Mouse (Mus musculus) T-helper 17 cell (primary cell): ENCODE measurements at regions not wholly inside any gene's neighbourhood (a gene's known extent, or its start where the extent isn't known, plus 50 kb on each side); places are given as distances from the start of the nearest gene placed in this dataset.

Experiments used
- in situ Hi-C, 2 experiments: fragments of 300-600 bp; cut with MboI, MseI; formaldehyde crosslinking; loops; 1 replicate in 1 of 2; 2 replicates in 1 of 2; pipeline ENCODE4 v1.15.1; 2025; ENCODE audit warnings: high pct_unique_total_duplicates in 2 of 2

DNA sequence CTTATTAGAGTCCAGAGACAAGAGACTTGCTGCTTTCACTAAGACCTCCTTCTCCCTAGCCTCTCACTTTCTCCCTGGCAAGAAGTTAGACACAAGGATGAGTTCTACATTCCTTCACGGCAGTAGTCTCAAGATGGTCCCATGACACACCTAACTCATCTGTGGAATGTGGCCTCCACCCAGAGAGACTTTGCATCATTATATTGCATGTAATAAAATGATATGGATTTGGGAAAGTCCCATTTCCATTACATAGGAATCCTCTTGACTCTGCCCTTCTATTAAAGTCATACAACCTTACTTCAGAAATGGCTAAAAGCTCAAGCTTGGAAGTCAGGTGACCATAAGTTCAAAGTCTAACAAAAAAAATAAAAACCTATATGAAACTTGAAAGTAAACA lies 165.4 kb downstream of the Atp6ap1l start:
- in situ Hi-C loops: no loop called here

DNA sequence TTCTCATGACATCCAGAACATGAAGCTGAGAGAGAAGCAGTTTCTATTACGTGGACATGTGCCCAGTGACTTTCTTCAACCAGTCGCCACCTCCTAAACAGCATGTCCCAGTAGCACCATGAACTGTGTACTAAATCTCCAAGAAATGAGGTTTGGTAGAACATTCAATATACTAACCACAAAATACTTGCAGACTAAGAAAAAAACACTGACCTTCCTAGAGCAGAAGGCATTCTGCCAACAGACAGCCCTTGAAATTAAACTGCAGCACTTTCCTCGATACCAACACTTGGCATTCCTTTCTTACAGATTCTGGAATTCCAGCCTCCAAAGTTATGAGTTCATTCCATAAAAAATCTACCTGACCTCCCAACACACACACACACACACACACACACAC lies 166.6 kb downstream of the Atp6ap1l start:
- in situ Hi-C loops: no loop called here

DNA sequence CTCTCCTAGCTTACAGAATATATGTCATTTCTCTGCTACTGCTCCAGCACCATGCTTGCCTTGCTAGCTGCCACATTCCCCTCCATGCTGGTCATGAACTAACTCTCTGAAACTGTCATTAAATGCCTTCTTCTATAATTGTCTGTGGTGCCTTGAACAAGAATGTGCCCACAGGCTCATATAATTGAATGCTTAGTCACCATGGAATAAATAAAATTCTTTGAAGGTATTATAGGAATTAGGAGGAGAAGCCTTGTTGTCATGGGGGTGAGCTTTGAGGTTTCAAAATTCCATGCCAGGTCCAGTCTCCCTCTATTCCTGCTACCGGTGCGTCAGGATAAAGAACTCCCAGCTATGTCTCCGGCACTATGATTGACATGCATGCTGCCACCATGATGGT lies 171.9 kb downstream of the Atp6ap1l start:
- in situ Hi-C loops: no loop called here

DNA sequence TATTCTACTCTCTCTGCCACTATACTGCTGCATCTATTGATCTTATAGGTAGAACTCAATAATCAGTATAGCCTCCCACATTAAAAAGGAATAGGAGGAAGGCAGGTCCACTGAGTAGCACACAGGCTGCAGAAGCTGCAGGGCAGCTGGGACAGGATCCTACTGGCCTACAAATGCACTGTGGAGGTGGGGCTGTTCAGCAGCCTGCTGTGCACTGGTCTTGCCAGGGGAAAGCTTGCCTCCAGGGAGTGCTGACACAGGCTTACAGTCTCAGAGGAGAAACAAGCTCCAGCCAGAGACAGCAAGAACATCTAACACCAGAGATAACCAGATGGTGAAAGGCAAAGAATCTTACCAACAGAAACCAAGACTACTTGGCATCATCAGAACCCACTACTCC lies 176.1 kb downstream of the Atp6ap1l start:
- in situ Hi-C loops: no loop called here

DNA sequence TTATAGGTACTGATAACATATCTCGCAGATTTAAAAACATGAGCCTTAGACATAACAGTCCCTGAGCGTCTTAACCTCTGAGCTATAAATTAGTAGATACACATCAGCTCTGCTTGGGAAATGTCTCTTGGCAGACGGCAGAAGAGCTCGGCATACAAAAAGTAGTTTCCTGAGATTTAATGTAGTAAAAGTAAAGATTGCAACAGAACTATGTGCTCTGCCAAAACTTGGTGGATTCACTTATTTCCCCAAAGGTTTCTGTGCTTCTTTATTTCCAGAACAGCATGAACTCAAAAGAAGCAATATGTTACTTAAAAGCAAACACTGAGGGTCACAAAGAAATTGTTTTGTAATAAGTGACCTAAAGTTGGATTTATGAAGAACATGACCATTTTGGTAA lies 177.3 kb downstream of the Atp6ap1l start:
- in situ Hi-C loops: no loop called here

DNA sequence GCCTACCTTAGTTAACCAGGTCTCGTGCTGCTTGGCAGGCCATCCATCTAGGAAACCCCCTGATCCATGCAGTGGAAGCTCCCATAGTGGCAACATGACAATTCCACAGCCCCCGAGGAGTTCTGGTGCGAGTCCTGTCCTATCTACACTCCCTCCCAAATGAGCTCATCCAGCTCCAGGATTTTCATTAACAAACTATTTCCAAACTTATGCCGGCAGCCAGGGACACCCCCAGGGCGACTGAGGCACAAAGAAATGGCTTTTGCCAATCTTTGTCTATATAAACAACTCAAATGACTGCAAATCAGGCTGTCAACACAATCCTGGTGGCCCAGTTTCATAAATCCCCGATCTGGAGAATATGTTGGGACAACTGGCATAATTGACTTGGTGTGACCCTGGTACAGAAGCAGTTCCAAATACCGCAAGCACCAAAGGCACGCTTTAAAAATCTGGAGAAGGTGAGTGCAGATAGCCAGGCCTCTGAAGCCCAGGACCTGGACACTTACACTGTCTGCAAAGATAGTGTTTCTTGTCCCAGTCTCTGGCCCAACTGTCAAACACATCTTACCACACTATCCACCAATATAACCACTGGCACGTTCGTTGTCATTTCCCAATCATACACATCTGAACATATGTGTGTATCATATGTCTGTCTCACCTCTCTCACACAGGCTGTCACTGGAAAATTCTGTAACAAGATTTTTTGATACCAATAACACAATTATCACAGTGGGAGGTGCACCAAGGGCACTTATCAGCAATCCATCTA lies 179.9 kb downstream of the Atp6ap1l start:
- in situ Hi-C loops: no loop called here

DNA sequence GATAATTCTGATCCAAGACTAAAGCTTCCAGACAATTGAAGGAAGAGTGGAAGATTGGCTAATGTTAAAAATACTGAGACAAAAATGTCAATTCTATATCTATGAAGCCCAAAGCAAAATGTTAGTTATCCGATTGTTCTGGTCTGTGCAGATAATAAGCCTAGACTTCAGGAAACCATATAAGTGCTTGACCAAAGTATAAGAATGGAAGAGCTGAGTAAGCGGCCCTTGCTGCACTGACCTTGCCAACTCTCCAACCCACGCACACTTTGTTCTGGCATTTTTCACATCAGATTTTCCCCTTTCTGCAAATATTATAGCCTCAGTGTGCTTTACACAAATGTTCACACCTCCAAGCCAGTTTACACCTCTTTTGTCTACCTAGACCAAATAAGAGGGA lies 180.6 kb downstream of the Atp6ap1l start:
- in situ Hi-C loops: no loop called here

DNA sequence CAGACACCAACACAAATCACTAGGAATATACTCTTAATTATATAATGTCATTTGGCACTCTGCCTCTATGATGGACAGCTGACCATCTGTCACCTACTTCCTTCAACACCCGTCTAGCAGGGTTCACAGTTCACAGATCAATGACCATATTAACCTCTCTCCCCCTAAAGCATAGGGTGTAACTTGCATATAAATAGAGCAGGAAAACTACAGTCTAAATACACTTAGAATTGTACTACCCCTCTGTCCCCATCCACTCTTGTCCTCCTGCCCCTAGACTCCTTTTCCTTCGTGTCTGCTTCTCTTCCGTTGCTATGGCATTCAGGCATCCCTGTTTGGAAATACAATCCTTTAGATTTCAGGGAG lies 181.6 kb downstream of the Atp6ap1l start:
- in situ Hi-C loops: no loop called here

DNA sequence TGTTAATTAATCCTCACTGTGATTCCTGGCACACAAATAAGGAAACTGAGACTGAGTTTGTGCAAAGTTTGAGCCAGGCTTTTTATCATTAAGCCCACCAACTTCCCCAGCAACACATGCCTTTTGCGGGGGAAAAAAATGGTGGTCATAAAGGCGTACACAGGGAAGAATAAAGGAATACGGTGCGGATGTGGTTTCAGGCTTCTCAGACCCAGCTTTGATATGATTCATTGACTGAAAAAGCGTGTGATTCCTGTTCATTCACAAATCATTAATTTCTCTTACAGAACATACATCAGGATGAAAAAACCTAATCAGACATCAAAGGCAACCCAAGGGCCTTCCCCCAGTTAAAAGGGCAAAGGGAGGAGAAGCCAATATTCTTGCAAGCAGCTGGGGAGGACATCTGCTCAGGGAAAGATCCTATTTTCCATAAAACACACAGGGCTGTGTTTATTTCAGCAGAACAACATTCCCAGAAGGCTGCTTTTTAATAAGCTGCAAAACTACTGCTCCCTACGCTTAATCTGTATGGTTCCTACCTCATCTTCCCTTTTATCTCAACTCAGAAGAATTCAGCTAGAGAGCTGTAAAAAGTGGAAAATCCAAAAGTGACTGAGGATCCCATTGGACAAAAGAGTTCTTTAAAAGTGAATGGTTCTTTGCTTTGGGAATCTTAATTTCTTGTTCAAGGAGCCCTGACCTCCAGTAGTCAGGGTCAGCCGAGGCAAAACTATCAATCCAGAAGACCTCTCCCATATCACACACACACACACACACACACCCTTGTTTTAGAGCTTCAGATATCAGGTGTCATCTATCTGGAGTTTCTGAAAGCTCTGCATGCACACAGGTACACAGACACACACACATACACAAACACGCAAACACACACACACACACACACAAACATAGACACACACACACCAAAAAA lies 182.3 kb downstream of the Atp6ap1l start:
- in situ Hi-C loops: no loop called here

DNA sequence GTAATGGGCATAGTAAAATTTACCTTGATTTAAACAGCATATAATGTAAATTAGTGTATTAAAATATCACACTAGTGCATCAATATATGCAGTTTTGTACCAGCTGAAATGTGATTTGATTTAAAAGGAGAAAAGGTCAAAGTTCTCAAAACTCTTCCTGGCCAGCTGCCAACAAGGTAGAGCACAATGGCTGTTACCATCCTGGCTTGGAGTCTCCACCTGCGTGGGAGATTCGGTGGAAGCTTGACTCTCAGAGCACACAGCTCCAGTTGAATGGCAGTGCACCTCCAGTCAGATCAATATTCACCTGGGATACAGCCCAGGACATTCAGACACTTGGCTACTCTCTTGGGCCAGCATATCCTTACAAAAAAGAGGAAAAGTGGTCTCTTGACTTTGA lies 220.8 kb downstream of the Atp6ap1l start:
- in situ Hi-C loops: no loop called here

DNA sequence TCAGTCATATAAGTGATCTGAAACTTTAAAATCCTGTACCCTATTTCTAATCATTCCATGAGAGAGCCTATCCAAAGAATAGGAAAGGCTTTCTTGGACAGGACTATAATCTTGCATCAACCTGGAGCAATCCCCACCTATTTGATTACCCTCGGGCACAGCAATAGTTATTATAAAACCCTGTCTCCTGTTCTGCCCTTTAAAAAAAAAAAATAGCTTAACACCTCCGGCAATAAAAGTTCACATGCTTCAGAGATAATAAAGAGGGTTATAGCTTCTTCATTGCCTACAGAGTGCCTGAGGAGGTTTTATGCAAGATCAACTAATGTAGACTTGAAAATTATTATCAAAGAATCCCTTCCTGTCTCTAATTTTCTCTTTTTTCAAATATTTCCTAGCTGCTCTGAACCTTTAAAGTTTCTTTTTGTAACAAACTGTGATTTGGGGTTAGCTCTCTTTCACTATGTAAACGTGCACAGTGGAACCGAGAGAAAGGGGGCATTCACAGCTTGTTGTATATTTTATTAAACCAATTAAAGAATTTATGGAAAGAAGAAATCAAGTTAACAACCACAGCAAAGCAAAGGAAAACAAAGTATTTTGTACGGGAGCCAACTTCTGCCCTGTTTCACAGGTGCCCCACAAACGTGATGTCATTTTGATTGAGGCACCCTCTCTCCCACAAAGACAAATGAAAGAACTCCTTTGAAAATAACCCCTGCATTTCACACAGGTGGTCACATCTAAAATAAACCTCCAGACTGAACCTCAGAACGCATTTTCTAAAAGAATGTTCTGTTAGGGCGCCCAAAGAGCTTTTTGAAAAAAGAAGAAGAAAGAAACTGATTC lies 225.8 kb downstream of the Atp6ap1l start:
- in situ Hi-C loops: no loop called here

DNA sequence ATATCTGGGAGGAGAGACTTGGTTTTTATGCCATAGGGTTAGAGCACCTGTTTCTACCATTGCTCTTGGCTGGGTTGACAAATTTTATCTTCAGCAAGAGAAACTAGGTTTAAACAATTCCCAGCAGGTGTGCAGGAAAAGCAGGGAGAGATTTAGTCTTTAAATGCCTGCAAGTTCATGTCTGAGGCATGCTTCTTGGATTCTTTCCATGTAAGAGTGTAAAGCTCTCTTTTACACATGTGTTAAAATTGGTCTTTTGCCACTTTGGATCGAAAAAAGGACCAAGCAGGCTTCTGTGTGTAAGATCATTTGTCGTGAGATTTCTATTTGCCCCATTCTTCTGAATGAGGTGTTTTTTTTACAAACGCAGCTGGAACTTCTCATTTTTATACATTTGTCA lies 231.3 kb downstream of the Atp6ap1l start:
- in situ Hi-C loops: no loop called here

DNA sequence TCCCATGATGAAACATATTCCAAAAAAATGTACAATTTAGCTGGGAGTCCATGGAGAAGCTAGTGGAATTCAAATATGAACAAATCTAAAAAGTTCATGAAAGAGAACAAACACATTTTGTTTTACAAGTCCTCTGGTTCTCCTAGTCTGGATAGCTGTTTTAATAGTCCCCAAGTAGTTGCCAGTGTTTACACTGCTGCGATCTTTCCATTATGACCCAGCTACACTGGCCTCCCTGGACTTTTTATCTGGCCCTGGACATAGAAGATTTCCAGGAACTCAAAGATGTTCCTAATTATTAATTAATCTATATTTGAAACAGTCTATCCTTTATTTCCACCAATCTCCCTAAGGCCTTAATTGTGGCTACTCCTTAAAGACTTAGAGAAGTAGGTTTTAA lies 232.1 kb downstream of the Atp6ap1l start:
- in situ Hi-C loops: no loop called here

DNA sequence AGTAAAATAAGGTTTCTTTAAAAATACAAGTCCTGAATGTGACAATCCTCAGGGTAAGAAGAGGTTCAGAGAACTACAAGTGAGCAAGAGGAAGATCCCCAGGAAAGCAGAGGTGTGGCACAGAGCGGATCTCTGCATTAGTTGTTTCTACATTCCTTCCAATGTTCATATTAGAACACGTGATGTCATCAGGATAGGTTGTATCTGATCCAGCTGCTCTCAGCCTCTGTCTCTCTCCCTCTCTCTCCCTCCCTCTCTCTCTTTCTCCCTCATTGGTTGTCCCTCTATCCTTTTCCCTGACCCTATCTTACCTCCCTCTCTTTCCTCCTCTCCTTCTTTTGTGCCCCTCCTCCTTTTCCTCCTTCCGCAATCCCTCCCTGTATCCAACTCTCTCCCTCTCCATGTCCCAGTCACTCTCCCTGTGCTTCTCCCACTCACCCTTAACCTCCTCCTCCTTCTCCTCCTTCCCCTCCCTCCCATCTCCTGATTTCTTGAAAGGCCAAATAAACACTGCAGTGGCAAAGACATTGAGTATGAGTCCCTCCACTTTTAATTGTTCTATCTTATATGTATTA lies 243.5 kb downstream of the Atp6ap1l start:
- in situ Hi-C loops: no loop called here

DNA sequence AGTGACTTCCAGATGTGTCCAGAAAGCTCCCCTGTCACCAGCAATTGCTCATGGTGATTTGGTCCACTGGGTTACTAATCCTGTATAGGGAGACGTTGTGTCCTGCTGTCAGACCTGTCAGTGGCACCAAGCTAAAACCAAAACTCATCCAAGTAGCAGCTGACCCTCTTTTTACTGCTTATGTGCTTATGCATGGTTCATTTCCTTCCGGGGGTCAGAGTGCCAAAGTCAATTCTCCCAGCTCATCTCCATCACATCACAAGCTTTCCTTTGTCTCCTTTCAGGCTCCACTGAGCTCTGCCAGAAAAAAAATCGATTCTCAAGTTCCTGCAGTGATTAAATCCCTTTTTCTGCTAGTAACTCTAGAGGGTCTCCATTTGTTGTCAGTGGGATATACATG lies 244.2 kb downstream of the Atp6ap1l start:
- in situ Hi-C loops: no loop called here

DNA sequence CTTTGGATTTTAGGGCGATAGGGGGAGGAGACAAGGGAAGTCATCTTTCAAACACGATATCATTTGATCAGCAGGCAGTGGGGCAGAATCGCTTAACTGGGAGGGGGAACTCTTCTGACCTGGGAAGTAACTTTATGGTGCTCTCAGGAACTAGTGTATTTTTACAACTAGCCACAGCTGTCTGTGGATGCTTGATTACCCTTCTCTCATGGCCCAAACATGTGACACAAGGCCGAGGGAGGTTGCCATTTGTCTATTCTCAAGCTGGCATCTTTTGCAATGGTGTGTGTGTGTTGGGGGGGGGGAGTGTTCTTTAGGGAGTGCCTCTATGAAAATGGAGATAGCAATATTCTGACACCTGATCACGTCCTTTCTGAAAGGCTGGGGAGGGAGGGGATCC lies 246.1 kb downstream of the Atp6ap1l start:
- in situ Hi-C loops: loop anchor here in 1 of 2 experiments (5.0 kb wide), 1 partner anchor 97 kb away; no protein-coding TSS in a partner anchor

DNA sequence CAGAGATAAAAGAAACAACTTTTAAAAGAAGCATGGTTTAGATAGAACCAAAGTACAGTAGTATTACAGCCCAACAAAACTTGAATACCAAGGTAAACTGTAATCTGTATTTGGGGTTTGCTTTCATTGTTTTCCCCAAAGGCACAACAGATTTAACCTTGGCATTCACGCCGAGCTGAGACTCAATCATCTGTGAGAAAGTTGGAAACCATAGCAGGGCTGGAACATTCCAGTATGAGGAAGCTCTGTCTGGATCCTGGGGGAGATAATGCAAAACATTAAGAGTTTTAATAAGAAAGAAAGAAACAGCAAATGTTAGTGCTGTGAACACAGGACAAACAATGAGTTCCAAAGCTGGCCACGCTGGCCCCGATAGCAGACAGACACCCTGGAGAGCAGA lies 258.8 kb downstream of the Atp6ap1l start:
- in situ Hi-C loops: no loop called here

DNA sequence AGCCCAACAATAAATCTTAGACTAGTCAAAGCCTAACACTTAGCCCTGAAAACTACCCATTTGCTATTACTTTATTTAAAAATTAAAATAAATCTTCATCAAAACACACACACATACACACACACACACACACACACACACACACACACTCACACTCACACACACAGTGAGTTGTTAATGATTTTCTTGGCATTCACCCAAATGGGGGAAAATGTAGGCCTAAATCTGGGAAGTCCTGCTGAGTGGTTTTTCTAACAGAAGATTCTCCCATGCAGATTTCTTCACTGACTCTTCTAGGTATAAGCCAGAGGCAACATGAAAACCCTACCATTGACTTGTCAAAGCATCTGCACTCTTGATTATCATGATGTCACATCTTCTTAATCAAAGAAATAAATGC lies 260.9 kb downstream of the Atp6ap1l start:
- in situ Hi-C loops: no loop called here

DNA sequence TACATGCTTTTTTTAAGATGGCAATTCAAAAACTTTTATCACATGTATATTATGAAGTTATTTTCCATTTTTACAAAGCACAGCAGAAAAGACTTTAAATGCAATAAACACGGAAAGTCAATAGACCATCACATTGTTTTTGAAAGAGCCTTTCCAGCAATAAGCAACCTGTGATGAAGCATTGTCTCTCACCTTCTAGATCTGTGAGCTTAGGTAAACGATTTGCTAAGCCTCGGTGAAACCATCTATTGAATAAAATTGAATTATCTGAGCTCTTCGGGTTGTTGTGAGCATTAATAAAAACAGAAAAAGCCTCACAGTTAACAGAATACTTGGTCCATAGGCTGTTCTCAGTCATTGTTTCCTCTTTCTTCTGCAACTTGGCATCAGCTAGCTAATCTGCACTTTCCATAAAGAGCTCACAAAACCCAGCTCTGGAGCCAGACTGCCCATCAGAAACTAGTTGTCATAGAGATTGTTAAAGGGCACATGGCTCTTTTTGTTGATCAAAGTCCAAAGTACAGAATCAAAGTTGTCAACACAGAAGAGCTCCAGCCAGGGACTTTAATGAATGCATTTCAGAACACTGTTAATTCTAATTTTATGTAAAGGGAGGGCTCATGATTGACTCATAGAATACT lies 261.5 kb downstream of the Atp6ap1l start:
- in situ Hi-C loops: no loop called here

DNA sequence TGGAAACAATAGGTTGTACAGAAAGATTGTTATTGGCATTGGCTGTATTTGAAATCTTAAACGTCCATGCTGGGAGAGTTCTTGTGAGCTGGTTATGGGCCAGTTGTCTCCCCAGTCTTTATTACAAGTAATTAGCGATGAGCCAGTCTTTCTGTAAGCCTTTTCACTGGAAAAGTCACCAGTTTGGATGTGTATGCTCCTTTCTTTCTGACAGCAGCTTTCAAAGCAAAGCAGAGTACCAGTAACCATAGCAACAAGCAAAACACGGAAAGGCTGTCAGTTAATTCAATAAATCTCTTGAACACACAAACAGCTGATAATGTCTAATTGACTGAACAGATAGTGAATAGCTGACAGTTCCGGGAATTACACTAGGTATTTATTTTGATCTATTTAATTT lies 262.0 kb downstream of the Atp6ap1l start:
- in situ Hi-C loops: no loop called here

DNA sequence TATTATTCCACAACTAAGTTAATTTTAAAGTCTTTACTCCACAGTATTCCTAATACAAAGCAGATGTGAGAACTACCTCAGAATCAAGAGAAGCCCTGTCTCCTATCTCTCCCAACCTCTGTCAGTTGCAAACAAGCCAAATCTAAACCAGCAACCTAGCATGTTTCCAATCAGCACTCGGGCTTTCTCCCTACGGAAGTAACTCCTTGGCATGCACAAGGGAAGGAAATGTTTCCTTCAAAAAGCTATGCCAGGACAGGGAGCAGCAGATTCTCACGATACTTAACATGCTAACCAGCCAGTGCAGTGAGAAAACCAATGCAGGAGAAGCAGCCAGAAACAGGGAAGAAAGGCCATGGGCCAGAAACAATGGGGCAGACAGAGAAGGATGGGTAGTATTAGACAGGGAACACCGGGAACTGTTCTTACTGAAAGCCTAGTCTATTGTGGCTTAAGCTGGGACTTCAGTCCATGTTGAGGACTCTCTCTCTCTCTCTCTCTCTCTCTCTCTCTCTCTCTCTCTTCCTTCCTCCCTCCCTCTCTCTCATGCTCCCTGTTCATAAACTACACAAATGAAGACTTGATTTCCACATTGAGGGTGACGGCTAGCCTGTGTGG lies 262.8 kb downstream of the Atp6ap1l start:
- in situ Hi-C loops: no loop called here
